Mouse (Mus musculus) heart, postnatal 10 days (tissue): ENCODE measurements at regions not wholly inside any gene's neighbourhood (a gene's known extent, or its start where the extent isn't known, plus 50 kb on each side); places are given as distances from the start of the nearest gene placed in this dataset.

Experiments used
- DNase-seq, 2 experiments: peaks; one replicate each; pipeline ENCODE4 v3.0.0; 2021
- intact Hi-C: fragments of 180-260 bp; cut with DNase I; formaldehyde crosslinking; loops from one replicate; pipeline ENCODE4 v1.15.1; 2025

DNA sequence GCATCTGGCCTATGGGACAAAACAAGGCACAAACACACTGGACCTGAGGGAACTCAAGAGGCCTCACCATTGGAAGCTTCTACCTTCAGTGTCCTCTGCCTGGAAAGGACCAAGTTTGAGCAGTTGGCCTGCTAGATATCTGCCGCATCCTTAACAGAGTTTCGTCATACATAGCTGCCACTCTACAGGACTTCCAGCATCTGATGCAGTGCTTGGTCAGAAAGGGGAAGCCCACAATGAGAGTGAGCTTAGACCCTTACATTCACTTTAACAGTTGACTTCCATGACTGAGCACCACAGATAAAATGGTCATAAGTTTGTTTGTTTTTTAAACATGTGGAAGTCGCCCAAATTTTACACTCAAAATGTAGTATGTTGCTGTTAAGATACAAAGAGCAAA lies 215.9 kb upstream of the Runx1 start:
- DNase-seq = no peak
- intact Hi-C loops = no loop called here

DNA sequence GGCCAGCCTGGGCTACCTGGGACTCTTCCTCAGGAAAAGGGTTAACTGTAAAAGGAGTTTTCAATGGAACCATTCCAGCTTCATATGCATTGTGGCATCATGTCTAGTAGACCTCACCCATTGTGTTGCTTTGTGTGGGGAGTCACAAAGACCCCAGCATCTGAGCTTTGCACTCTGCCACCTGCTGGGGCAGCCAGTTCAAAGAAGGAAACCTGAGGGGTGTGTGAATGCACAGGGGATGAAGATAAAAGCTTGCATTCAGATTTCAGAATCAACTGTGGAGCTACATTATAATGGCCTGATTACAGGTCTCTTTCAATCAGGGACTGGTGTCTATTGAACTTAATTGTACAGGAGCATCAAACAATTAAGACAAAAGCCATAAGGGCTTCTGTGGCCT lies 215.4 kb upstream of the Runx1 start:
- no peak for DNase-seq

DNA sequence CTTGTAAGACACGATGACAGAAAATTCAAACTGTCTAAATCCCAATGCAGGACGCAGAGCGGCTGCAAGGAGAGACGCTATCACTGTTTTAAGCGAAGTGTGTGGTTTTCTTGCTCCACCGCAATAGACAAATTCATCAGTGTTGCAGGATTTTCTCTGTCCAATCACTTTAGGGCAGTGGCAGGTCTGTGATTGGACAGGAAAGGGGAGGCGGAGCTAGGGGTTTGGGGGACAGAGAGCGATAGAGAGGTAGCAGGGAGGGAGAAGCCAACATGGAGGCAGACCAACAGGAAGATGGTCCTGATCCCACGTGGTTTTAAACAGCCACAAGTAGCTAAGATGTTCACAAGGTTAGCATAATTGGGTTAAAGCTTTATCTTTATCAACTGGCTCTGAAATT lies 209.7 kb upstream of the Runx1 start:
- intact Hi-C loops = no loop called here

More for the DNA sequence above, 215.4 kb upstream of the Runx1 start:
- intact Hi-C loops = no loop called here

DNA sequence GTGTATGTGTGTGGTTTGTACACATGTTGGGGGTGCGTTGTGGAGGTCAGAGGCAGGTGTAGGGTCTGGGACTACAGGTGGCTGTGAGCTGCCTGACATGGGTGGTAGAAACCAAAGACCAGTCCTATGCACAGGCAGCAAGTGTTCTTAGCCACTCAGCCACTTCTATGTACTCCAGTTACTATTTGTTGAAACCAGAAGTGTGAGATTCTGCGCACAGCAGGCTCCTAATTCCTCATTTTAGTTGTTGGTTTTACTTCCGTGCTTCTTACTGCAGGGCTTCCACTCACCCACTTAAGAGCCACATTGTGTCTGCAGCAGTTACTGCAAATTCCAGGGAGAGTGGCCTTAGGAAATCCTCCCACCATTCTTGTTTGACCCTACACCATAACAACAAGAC lies 208.0 kb upstream of the Runx1 start:
- intact Hi-C loops = no loop called here
- DNase-seq = no peak

More for the DNA sequence above, 209.7 kb upstream of the Runx1 start:
- DNase-seq = no peak

DNA sequence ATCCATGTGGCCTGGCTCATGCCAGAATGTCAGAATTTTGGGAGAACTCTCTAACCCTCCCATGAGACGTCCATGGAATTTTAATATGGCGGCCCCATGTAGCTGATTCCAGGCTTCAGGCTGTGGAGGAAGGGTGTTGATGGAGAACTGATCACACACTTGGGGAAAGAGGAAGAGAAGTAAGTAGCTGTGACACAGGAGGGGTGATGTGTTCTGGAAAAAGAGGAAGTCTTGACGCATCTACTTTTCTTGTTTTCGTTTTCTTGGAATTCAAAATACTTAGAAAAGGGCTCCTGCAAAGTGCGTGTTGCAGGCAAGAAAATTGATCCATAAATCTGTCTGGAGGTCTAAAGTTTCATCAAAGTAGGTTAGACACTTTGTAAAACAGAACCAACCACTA lies 205.7 kb upstream of the Runx1 start:
- no peak for DNase-seq

DNA sequence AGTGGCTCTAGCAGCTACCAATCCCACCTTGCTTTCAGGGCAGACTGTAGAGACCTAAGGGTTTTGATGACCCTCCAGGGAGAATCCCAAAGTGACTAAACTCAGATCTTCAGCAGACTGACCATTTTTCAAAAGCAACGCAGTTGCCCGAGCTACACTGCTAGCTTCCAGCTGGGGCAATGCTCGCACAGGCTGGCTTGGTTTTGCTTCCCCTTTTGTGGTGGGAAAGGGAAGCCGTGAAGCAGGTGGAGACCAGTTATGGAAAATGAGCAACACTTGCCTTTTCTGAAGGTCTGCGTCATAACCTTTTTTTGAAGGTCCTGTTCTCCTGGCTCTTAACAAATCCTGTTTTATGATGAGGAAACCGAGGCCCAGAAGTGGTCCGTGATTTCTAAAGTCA lies 202.7 kb upstream of the Runx1 start:
- peak in 1 of 2 experiments; percentile 20 for DNase-seq
- intact Hi-C loops = no loop called here

More for the DNA sequence above, 205.7 kb upstream of the Runx1 start:
- intact Hi-C loops = no loop called here

DNA sequence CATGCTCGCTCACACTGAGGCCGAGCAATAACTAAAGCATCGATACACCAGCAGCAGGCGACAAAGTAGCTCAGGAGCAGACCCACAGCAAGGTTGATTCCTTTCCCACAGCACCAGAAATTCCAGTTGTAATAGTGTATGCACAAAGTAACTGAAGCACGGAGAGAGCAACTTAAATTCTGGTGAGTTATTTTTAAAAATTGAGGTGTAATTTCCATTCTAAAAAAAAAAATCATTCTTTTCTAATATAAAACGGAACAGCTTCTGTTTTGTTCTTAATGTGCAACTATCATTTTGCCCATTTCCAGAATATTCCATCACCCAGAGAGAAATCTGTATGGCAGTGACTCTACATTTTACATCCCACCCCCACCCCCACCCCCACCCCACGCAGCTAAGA lies 202.1 kb upstream of the Runx1 start:
- intact Hi-C loops = no loop called here
- no peak for DNase-seq

DNA sequence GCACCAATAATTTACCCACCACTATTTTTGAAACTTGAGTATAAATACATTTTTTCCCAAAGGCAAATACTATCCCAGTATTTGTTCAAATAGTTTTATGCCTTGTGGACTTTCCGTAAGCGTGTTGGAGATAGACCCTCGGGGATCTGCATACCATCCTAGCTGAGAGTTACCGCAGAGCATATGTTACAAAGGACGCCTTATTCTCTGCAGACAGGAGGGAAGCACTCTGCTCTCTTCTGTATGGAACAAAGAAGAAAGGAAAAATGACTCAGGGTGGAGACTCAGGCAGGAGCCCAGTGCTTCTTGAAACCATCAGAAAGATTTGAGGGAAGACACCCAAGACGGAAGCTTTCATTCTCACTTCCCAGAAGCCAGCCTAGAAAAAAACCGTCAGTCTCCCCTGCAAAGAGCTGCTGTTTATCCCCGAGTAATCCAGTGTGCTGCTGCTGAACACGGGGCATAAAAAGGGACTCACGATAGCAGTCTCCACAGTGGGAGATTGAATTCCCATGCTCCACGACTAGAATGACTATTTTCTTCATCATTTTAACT lies 200.2 kb upstream of the Runx1 start:
- no peak for DNase-seq
- intact Hi-C loops = no loop called here

DNA sequence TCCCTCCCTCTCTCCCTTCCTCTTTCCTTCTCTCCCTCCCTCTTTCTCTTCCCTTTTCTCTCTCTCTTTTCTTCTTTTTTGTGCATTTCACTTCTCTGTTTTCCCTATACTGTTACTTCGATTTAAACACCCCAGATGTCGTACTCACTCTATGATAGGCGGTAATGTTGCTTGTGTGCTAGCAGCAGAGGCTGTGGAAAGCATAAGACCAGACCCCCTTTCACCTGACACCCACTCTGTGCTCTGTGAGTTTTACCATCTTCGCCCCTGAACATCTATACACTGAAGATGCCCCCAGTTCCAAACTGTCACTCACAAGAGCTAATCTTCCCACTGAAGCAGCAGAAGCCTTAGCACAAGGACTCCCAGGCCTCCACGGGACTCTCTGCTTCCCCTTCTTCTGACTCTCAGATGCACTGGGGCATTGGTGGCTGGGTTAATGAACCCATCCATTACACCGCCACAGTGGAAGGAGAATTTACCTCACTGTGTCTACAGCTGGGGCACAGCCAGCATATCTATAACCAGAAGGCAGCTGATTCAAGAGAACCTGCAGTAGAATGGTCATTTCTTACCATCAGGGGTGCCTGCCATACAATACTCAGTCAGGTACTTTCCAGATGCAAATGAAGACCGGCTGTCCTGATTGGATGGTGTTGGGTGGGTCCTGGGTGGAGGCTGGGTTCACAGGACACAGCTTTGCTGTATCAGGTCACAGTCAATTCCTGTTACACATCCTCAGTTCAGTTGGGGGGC lies 194.0 kb upstream of the Runx1 start:
- no peak for DNase-seq
- intact Hi-C loops = no loop called here

DNA sequence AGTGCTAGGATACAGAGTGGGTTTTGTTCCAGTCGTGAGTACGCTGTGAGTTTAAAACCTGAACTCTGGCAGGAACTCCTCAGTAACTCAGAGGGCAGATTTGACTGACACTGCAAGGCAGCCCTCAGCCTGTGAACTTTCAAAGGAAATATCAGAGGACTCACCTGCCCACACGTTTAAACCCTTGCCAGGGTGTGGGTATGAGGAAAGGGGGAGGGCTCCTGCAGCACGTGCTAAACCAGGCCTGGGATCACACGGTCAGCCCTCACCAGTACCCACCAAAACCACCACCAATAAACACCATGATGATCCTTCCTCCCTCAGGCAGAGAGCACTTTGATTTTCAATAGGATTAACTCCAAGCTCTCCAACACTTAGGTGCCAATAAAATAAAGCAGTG lies 192.8 kb upstream of the Runx1 start:
- no peak for DNase-seq
- intact Hi-C loops = no loop called here

DNA sequence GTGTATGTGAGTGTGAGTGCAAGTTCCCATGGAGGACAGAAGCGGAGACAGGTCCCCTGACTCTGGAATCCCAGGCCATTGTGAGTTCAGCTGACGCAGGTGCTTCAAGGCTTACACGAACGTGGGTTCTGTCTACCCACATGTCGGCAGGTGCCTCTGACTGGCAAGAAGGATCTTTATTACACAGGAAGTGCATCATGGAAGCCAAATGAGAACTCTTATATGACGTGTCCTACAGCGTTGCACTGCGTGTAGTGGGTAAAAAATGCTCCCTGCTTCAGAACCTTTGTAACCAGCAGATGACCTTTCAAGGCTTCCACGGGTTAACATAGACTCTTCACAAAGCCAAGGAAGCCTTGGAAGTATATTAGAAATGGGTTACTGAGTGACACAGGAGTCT lies 191.1 kb upstream of the Runx1 start:
- DNase-seq = no peak
- intact Hi-C loops = no loop called here

DNA sequence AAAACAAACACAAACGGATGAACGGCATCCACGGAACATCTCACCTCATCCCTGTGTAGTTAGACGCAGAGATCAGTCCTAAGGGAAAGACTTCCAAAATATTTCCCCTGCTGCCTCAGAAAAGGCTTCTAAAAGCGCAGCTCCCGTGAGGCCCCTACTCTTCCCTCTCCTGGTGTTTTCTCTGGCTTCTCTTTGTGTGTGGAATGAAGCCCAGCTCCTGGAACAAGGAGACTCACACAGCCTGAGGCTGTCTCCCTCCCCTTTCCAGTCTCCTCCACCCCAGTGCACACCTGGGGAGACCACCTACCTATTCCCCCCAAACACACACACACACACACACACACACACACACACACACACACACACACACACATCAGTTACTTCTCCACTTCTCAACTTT lies 189.7 kb upstream of the Runx1 start:
- no peak for DNase-seq
- intact Hi-C loops = no loop called here

DNA sequence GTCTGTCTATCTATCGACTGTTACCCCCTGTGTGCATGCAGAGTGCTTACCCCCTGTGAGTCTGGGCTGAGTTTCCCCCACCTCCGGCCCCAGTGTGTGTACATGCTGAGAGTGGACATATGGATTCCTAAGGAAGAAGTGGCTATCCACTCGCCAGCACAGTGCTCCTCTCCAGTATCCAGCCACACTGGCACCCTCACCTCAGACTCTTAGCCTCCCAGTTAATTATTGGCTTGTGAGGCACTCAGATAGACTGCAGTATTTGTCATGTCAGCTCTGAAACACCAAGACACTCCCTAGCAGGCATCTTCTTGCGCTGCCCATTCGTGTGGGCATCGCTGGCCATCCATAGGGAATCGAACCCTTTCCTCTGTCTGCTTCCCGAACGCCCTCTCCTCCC lies 189.0 kb upstream of the Runx1 start:
- intact Hi-C loops = no loop called here

DNA sequence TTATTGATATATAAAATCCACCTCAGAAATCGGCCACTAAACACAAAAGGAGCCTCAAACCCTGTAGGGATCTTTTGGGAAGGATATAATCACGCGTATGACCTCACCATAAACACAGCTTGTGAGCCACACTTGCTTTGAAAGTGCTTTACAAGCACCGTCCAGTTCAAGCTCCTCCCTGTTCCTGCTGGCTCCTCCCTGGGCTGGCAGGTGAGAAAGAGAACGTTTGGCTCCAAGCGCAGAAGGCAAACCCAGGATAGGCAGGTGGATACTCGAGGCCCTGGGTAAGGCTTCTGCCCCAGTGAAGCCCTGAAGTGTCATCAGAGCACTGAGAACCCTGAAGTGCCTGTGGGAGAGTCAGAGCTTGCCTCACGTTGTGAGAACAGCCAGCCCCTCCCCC lies 187.9 kb upstream of the Runx1 start:
- intact Hi-C loops = no loop called here

More for the DNA sequence above, 189.0 kb upstream of the Runx1 start:
- DNase-seq = no peak

DNA sequence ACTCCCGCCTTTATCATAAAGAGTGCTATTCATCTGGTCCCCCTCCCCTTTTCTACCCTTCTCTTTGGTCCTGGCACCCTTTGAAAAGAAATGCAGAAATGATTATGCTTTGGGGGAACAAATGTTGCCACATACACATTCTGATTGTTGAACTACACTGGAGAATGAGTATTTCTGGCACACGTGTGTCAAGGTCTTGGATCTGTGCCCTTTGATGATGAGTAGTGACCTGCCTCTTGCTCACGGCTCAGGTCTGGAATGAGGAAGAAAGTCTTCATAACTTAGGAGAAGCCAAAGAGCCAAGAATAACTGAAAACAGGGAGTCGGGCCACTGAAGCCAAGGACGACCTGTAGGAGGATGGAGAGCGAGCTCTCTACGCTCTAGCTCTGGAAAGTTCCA lies 187.3 kb upstream of the Runx1 start:
- DNase-seq = no peak
- intact Hi-C loops = no loop called here

More for the DNA sequence above, 187.9 kb upstream of the Runx1 start:
- no peak for DNase-seq

DNA sequence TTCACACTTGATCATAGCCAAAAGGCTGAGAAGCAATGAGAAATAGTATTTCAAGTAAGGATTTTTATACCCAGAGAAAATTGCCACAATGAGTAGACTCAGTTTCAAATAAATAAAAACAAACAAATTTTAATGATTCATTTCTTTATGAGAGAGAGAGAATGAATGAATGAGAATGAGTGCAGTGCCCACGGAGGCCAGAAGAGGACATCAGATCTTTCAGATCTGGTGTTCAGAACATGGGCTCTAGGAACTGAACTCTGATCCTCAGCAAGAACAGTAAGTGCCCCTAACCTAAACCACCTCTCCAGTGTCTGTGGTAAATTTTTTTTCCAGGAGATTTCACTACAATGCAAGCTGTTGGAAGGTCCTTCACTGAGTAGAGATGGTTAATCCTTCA lies 185.5 kb upstream of the Runx1 start:
- DNase-seq = no peak
- intact Hi-C loops = no loop called here

DNA sequence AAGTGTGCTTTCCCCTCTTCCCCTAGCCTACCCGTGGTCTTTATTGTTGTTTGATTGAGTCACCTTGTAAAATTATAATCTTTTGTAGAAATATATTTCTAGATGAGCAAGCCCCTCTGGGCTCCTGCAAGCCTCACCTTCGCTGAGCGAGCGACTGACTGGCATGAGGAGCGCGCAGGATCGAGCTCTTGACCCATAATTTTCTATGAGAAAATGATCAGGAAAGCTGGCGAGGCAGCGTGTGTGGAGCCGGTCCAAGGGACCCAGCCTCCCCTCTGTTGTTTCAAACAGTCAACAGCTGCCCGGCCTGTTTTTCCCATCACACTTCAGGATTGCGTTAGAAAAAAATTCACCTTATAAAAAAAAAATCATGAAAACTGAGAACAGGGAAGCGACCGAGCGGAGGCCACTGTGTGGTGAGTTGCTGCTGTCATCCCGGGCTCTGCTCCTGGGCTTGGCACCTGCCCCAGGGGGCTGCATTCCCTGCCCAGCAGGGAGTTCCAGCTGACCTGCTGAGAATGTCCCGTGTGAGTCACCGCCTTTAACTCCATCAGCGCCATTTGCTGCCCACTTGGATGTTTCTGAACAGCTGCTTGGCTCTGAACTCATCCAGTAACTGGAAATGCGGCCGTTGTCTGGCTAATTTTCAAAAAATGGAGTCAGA lies 180.5 kb upstream of the Runx1 start:
- intact Hi-C loops = no loop called here
- DNase-seq = peak; percentile 67 to 69

DNA sequence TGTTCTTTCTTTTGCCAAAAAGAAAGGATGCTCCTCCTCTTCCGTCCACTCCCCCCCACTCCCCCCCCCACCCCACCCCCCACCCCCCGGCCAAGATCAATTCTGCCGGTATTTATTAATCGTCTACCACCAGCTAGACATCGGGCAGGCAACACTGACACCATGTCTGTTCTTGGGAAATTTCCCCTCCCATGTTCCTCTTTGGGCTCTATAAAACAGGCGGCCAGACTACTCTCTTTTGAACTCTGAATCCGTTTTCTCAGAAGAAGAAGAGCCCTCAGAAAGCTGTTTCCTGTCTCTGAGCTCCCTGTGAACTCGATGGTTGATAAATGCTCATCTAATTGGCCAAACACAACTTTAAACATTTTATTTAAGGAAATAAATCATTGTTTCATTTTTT lies 179.5 kb upstream of the Runx1 start:
- intact Hi-C loops = no loop called here
- no peak for DNase-seq

DNA sequence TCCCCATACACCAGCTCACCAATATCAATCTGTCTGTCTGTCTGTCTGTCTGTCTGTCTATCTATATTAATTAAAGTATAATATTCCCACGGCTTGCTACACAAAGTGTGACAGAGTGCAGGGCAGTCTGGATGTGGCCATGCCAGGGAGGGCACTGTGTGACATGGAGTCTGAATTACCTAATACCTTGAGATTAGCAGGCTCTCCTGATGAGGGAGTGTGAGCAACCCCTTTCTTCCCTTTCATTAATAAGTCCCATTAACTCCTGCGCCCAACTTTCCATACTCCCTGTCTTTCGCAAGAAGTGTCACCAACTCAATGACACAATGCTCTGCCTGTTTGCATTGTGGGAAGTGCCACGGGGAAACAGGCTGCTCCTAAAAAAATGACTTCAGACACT lies 177.9 kb upstream of the Runx1 start:
- no peak for DNase-seq

DNA sequence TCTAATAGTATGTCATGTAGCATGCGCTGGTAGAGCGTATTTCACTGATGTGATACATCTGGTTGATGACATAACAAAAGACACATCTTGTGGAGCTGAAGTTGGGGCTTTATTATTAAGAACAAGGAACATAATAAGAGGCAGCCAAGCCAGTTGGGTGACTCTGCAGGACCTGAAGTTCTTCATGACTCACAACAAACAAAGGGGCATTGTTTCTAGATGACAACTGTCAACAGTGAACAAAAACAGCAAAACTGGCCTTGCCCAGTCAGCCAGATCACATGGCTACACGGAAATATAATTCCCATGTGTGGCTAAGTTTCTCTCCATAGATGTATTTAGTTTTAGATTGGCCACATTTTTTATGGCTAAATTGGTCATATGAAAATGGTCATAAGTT lies 172.7 kb upstream of the Runx1 start:
- intact Hi-C loops = loop anchor here (10.0 kb wide), 1 partner anchor 284 kb away; no protein-coding TSS in a partner anchor
- no peak for DNase-seq

More for the DNA sequence above, 177.9 kb upstream of the Runx1 start:
- intact Hi-C loops = no loop called here

DNA sequence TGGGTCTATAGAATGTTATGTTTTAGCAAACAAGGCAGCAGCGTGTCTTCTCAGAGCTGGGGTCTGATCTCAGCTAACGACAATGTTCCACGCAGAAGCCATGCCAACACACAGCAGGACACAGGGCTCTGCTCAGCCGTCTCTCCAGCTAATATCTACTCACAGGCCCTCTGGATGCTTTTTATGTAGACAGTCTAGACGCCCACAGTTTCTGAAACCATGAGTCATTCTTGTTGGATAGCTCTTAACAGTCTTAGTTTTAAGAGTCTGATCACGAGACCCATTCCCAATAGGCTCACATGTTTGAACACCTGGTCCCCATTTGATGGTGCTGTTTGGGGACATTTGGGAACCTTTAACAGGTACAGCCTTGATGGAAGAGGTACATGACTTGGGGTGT lies 171.7 kb upstream of the Runx1 start:
- intact Hi-C loops = loop anchor here (10.0 kb wide), 1 partner anchor 283 kb away; no protein-coding TSS in a partner anchor
- no peak for DNase-seq

DNA sequence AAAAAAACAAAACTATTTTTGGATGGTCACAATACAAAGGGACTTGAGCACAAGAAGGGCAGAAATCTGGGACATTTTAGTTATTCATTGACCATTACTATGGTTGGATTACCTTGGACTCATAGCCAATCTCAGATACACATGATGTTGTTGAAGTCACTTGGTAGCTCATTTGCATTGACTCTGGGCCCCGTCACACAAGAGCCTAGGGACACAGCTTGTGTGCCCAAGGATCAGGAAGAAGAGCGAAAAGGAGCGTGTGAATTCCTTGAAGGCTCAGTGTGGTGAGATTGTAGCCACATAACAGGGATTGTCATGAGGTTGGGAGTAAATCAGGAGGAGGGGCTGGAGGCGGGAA lies 170.0 kb upstream of the Runx1 start:
- no peak for DNase-seq
- intact Hi-C loops = loop anchor here (10.0 kb wide), 1 partner anchor 281 kb away; no protein-coding TSS in a partner anchor
